Mouse (Mus musculus) stomach, embryonic 16.5 days (tissue): ENCODE measurements around the gene H2afj. TPM values are rescaled to one million over a fixed set of nuclear protein-coding genes. Genes with fewer than 3 reads are reported as not detected.

Source experiments
- ATAC-seq: fragments of 200-750 bp; cut with Nextera tagmentation; 2 replicates; pipeline ENCODE4 v1.8.0; 2017; ENCODE audit warnings: moderate number of reproducible peaks, moderate TSS enrichment; ENCODE audit not compliant: insufficient read depth, low FRiP score
- H3K27ac ChIP-seq: fragments of 300-500 bp; sonication (generic); 2 replicates; pipeline ENCODE4 v1.5.1; 2014; ENCODE audit warnings: low read length
- H3K27me3 ChIP-seq: fragments of 300-500 bp; sonication (generic); 2 replicates; pipeline ENCODE4 v1.6.1; 2014; ENCODE audit warnings: low read length, control low read depth, mixed read lengths; ENCODE audit not compliant: control insufficient read depth, insufficient read depth
- H3K36me3 ChIP-seq: fragments of 300-500 bp; sonication (generic); 2 replicates; pipeline ENCODE4 v1.6.1; 2014; ENCODE audit warnings: low read length; ENCODE audit not compliant: control insufficient read depth, insufficient read depth
- H3K4me1 ChIP-seq: fragments of 300-500 bp; sonication (generic); 2 replicates; pipeline ENCODE4 v1.6.1; 2014; ENCODE audit warnings: low read length, control low read depth, mixed read lengths; ENCODE audit not compliant: control insufficient read depth, insufficient read depth
- H3K4me2 ChIP-seq: fragments of 300-500 bp; sonication (generic); 2 replicates; pipeline ENCODE4 v1.6.1; 2014; ENCODE audit warnings: low read depth, low read length, mixed read lengths
- H3K4me3 ChIP-seq: fragments of 300-500 bp; sonication (generic); replicated peaks from 2 replicates; pipeline ENCODE4 v1.5.1; 2014; ENCODE audit warnings: mild to moderate bottlenecking, low read length
- H3K9ac ChIP-seq: fragments of 300-500 bp; sonication (generic); 2 replicates; pipeline ENCODE4 v1.6.1; 2014; ENCODE audit warnings: low read length
- H3K9me3 ChIP-seq: fragments of 300-500 bp; sonication (generic); replicated peaks from 2 replicates; pipeline ENCODE4 v1.6.1; 2016; ENCODE audit warnings: low read length, control low read depth; ENCODE audit not compliant: control insufficient read depth
- WGBS: fragments of 180-500 bp; shearing (Covaris S2); extraction: QIAGEN DNeasy Blood & Tissue Kit; methylation state at CpG from one replicate; pipeline ENCODE4 v1.1.7; 2014; 5-methylcytosine and 5-hydroxymethylcytosine counted together
- polyA plus RNA-seq: library from polyadenylated mRNA; unstranded; fragments of >200 nt; fragmentation: Nextera tagmentation; extraction: Ambion mirVana; gene quantifications from 2 replicates; pipeline ENCODE4 v1.2.1, GENCODE M21; 2015

The H2afj gene
- polyA plus RNA-seq, 1 experiment from 2014 or later = 196 TPM

GRCm38 (mm10) chr6:136847790-136848189, 39.7 kb downstream of the H2afj start:
- no peaks in the 10 kb centered on the region for H3K27me3 ChIP-seq
- peak; percentile 62; the same call in 1 of the 2 replicates for ATAC-seq
- H3K36me3 ChIP-seq = no peaks in the 10 kb centered on the region
- no peaks in the 10 kb centered on the region for H3K9me3 ChIP-seq
- H3K27ac ChIP-seq = no peak overlapping the region
- H3K9ac ChIP-seq = no peak overlapping the region
- H3K4me2 ChIP-seq = no peak overlapping the region
- H3K4me1 ChIP-seq = no peaks in the 10 kb centered on the region
- H3K4me3 ChIP-seq = no peak overlapping the region
- WGBS = 18% methylated on average over 2 of the region's 2 CpGs

- ATAC-seq = no peak
- WGBS = 82% methylated on average over 8 of the region's 8 CpGs
- Histone ChIP-seq H3K4me3 (no peak overlapping the region), H3K36me3 (no peaks in the 10 kb centered on the region), H3K27me3 (no peaks in the 10 kb centered on the region), H3K9ac (no peak overlapping the region), H3K4me2 (no peak overlapping the region), H3K9me3 (no peaks in the 10 kb centered on the region), H3K27ac (no peak overlapping the region), H3K4me1 (no peaks in the 10 kb centered on the region)
These were observed 40.4 kb downstream of the H2afj start for GRCm38 (mm10) chr6:136848399-136848798.

- Histone ChIP-seq H3K4me2 (no peak overlapping the region), H3K9me3 (no peaks in the 10 kb centered on the region), H3K27me3 (no peaks in the 10 kb centered on the region), H3K9ac (no peak overlapping the region), H3K36me3 (no peaks in the 10 kb centered on the region), H3K4me1 (no peaks in the 10 kb centered on the region), H3K4me3 (no peak overlapping the region), H3K27ac (no peak overlapping the region)
- no peak for ATAC-seq
- WGBS = 84% methylated on average over 5 of the region's 5 CpGs
These were observed 40.9 kb downstream of the H2afj start for GRCm38 (mm10) chr6:136848971-136849370.

- H3K9ac ChIP-seq = no peak overlapping the region
- no peak overlapping the region for H3K27ac ChIP-seq
- no peak overlapping the region for H3K4me2 ChIP-seq
- H3K36me3 ChIP-seq = no peaks in the 10 kb centered on the region
- no peaks in the 10 kb centered on the region for H3K4me1 ChIP-seq
- WGBS = 69% methylated on average over 6 of the region's 6 CpGs
- no peaks in the 10 kb centered on the region for H3K9me3 ChIP-seq
- H3K4me3 ChIP-seq = no peak overlapping the region
- no peaks in the 10 kb centered on the region for H3K27me3 ChIP-seq
- no peak for ATAC-seq
These were observed 42.2 kb downstream of the H2afj start for GRCm38 (mm10) chr6:136850267-136850666.

- WGBS = 73% methylated on average over 4 of the region's 4 CpGs
- no peak overlapping the region for H3K9ac ChIP-seq
- no peak for ATAC-seq
- H3K4me2 ChIP-seq = no peak overlapping the region
- no peaks in the 10 kb centered on the region for H3K36me3 ChIP-seq
- no peak overlapping the region for H3K27ac ChIP-seq
- H3K27me3 ChIP-seq = no peaks in the 10 kb centered on the region
- H3K9me3 ChIP-seq = no peaks in the 10 kb centered on the region
- H3K4me1 ChIP-seq = peaks cover 10% of the 10 kb centered on the region
- H3K4me3 ChIP-seq = no peak overlapping the region
These were observed 44.3 kb downstream of the H2afj start for GRCm38 (mm10) chr6:136852348-136852747.

GRCm38 (mm10) chr6:136852762-136853161, 44.7 kb downstream of the H2afj start:
- H3K36me3 ChIP-seq = no peaks in the 10 kb centered on the region
- H3K4me1 ChIP-seq = peaks cover 14% of the 10 kb centered on the region
- H3K4me2 ChIP-seq = no peak overlapping the region
- 47% methylated on average over 3 of the region's 3 CpGs for WGBS
- no peaks in the 10 kb centered on the region for H3K27me3 ChIP-seq
- no peak overlapping the region for H3K9ac ChIP-seq
- no peak overlapping the region for H3K4me3 ChIP-seq
- H3K9me3 ChIP-seq = no peaks in the 10 kb centered on the region
- H3K27ac ChIP-seq = no peak overlapping the region
- no peak for ATAC-seq

- no peak overlapping the region for H3K4me2 ChIP-seq
- H3K4me1 ChIP-seq = peaks cover 24% of the 10 kb centered on the region
- no peaks in the 10 kb centered on the region for H3K27me3 ChIP-seq
- H3K36me3 ChIP-seq = no peaks in the 10 kb centered on the region
- no peak for ATAC-seq
- 74% methylated on average over 11 of the region's 11 CpGs for WGBS
- H3K9me3 ChIP-seq = no peaks in the 10 kb centered on the region
- H3K4me3 ChIP-seq = no peak overlapping the region
- no peak overlapping the region for H3K27ac ChIP-seq
- H3K9ac ChIP-seq = no peak overlapping the region
These were observed 46.3 kb downstream of the H2afj start for GRCm38 (mm10) chr6:136854361-136854781.

- Histone ChIP-seq H3K27ac (peak overlapping the region; percentile 93; the same call in 1 of the 2 replicates), H3K4me3 (peak overlapping the region; percentile 34; the same call in 1 of the 2 replicates), H3K4me1 (peaks cover 24% of the 10 kb centered on the region), H3K9ac (no peak overlapping the region), H3K9me3 (no peaks in the 10 kb centered on the region), H3K27me3 (no peaks in the 10 kb centered on the region), H3K36me3 (no peaks in the 10 kb centered on the region), H3K4me2 (peak overlapping the region; percentile 41)
- no peak for ATAC-seq
- WGBS = 78% methylated on average over 2 of the region's 2 CpGs
These were observed 47.1 kb downstream of the H2afj start for GRCm38 (mm10) chr6:136855183-136855582.

GRCm38 (mm10) chr6:136856071-136856636, 48.1 kb downstream of the H2afj start:
- ATAC-seq = peak; percentile 70; the same call in 1 of the 2 replicates
- WGBS = 41% methylated on average over 14 of the region's 14 CpGs
- H3K9me3 ChIP-seq = no peaks in the 10 kb centered on the region

More at GRCm38 (mm10) chr6:136856071-136856636, 48.1 kb downstream of the H2afj start:
- no peaks in the 10 kb centered on the region for H3K36me3 ChIP-seq
- no peaks in the 10 kb centered on the region for H3K27me3 ChIP-seq
- H3K4me2 ChIP-seq = peak overlapping the region; percentile 41
- H3K4me3 ChIP-seq = peak overlapping the region; percentile 34
- peak overlapping the region; percentile 93 for H3K27ac ChIP-seq
- H3K4me1 ChIP-seq = peaks cover 24% of the 10 kb centered on the region
- H3K9ac ChIP-seq = peak overlapping the region; percentile 63
